Mouse (Mus musculus): Measurements from ENCODE around the gene Olfr643. TPM values are rescaled to one million over a fixed set of nuclear protein-coding genes. Genes with fewer than 3 reads are reported as not detected.

The Olfr643 gene
- polyA plus RNA-seq, 1 experiment from 2014 or later = not detected

DNA sequence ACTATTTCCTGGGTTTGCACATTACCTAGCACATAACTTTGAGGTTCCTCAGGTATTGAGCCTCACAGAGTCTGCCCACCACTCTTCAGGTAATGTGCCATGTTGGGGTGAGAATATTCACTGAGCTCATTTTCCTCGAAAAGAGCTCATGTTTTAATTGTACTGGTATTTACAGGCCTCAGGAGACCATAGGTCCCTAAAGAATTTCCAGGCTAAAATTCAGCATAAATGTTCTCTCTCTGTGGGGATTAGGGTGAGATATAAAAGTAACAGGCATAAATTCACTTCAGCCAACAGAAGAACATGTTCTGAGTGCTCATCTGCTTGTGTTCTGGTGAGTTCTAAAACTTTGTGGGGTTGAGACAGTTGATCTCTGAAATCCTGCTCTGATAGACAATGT lies 102.1 kb downstream of the Olfr643 start, which contains the start of gene Olfr641:
TSS of gene Olfr641 (plus strand) at position 301 of the 400 bp plus-strand sequence.
- no peak for ATAC-seq
- no peak within 1 kb of the TSS for H3K9ac ChIP-seq (ENCODE audit: low read depth, low read length)
- H3K4me3 ChIP-seq (ENCODE audit: low read depth, low read length) = no peak within 1 kb of the TSS
- 71% methylated on average over 1 of the region's 1 CpGs for WGBS
- no peaks in the 10 kb centered on the region for H3K9me3 ChIP-seq (replicated peaks; ENCODE audit: control insufficient read depth, low read length, poor library complexity, severe bottlenecking)
- H3K27me3 ChIP-seq (ENCODE audit: control insufficient read depth, insufficient read depth, low read depth, low read length) = no peaks in the 10 kb centered on the region
- H3K4me2 ChIP-seq (ENCODE audit: low read length) = no peak within 1 kb of the TSS
- H3K4me1 ChIP-seq (ENCODE audit: control insufficient read depth, insufficient read depth, low read length) = no peaks in the 10 kb centered on the region
- H3K36me3 ChIP-seq (ENCODE audit: control insufficient read depth, insufficient read depth, low read length) = no peaks in the 10 kb centered on the region
- H3K27ac ChIP-seq (ENCODE audit: low read length) = no peak within 1 kb of the TSS

- 87% methylated on average over 3 of the region's 3 CpGs for WGBS
- H3K9me3 ChIP-seq (replicated peaks; ENCODE audit: control insufficient read depth, low read length, poor library complexity, severe bottlenecking) = no peaks in the 10 kb centered on the region
- H3K27me3 ChIP-seq (ENCODE audit: control insufficient read depth, insufficient read depth, low read depth, low read length) = no peaks in the 10 kb centered on the region
- H3K36me3 ChIP-seq (ENCODE audit: control insufficient read depth, insufficient read depth, low read length) = no peaks in the 10 kb centered on the region
- ATAC-seq = no peak
- H3K4me2 ChIP-seq (ENCODE audit: low read length) = no peak overlapping the region
- no peaks in the 10 kb centered on the region for H3K4me1 ChIP-seq (ENCODE audit: control insufficient read depth, insufficient read depth, low read length)
- no peak overlapping the region for H3K27ac ChIP-seq (ENCODE audit: low read length)
- H3K9ac ChIP-seq (ENCODE audit: low read depth, low read length) = no peak overlapping the region
- no peak overlapping the region for H3K4me3 ChIP-seq (ENCODE audit: low read depth, low read length)
Observed at GRCm38 (mm10) chr7:104026978-104027377, 110.2 kb downstream of the Olfr643 start.

DNA sequence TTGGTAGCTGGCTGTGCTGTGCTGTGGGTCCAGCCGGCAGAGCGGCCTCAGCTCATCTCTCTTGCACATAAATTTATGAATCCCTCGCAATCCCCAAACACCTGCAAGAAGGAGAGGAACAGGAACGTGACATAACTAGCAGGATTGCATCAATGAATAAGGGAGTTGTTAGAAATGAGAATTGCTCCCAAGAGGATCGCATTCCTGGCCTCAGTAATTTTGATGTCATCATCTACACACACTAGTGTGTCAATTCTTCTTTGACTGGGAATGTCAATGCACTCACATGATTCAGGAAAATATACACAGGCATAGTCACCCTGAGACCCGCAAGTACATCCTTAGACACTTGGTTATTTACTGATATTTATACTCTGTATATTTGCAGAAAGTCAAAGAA lies 111.7 kb downstream of the Olfr643 start, which contains the start of gene Olfr640:
TSS of gene Olfr640 (minus strand) at position 101 of the 400 bp plus-strand sequence.
- H3K27me3 ChIP-seq (ENCODE audit: control insufficient read depth, insufficient read depth, low read depth, low read length) = no peaks in the 10 kb centered on the region
- no peak within 1 kb of the TSS for H3K9ac ChIP-seq (ENCODE audit: low read depth, low read length)
- H3K27ac ChIP-seq (ENCODE audit: low read length) = no peak within 1 kb of the TSS
- H3K36me3 ChIP-seq (ENCODE audit: control insufficient read depth, insufficient read depth, low read length) = no peaks in the 10 kb centered on the region
- no peaks in the 10 kb centered on the region for H3K4me1 ChIP-seq (ENCODE audit: control insufficient read depth, insufficient read depth, low read length)
- H3K4me3 ChIP-seq (ENCODE audit: low read depth, low read length) = no peak within 1 kb of the TSS
- 88% methylated on average over 6 of the region's 6 CpGs for WGBS
- ATAC-seq = no peak
- H3K9me3 ChIP-seq (replicated peaks; ENCODE audit: control insufficient read depth, low read length, poor library complexity, severe bottlenecking) = no peaks in the 10 kb centered on the region
- no peak within 1 kb of the TSS for H3K4me2 ChIP-seq (ENCODE audit: low read length)

DNA sequence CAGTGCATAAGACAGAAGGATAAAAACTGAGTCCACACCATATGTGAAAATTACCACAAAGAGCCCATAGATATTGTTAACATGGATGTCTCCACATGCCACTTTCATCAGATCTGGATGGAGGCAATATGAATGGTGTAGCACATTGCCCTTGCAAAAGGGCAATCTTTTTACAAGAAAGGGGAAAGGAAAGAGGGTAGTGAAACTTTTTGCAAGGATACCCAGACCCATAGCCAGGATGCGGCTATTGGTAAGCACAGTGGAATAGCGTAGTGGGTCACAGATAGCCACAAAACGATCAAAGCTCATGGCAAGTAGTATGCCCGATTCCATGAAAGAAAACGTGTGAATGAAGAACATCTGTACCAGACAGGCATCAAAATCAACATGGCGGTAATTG lies 115.6 kb downstream of the Olfr643 start:
- H3K27me3 ChIP-seq (ENCODE audit: control insufficient read depth, insufficient read depth, low read depth, low read length) = no peaks in the 10 kb centered on the region
- no peak overlapping the region for H3K4me2 ChIP-seq (ENCODE audit: low read length)
- no peak overlapping the region for H3K9ac ChIP-seq (ENCODE audit: low read depth, low read length)
- H3K27ac ChIP-seq (ENCODE audit: low read length) = no peak overlapping the region
- H3K4me3 ChIP-seq (ENCODE audit: low read depth, low read length) = no peak overlapping the region
- H3K4me1 ChIP-seq (ENCODE audit: control insufficient read depth, insufficient read depth, low read length) = no peaks in the 10 kb centered on the region
- no peak for ATAC-seq
- H3K36me3 ChIP-seq (ENCODE audit: control insufficient read depth, insufficient read depth, low read length) = no peaks in the 10 kb centered on the region
- H3K9me3 ChIP-seq (replicated peaks; ENCODE audit: control insufficient read depth, low read length, poor library complexity, severe bottlenecking) = no peaks in the 10 kb centered on the region
- WGBS = 87% methylated on average over 6 of the region's 6 CpGs

- no peak overlapping the region for H3K9ac ChIP-seq (ENCODE audit: low read depth, low read length)
- no peak overlapping the region for H3K27ac ChIP-seq (ENCODE audit: low read length)
- H3K36me3 ChIP-seq (ENCODE audit: control insufficient read depth, insufficient read depth, low read length) = no peaks in the 10 kb centered on the region
- no peaks in the 10 kb centered on the region for H3K4me1 ChIP-seq (ENCODE audit: control insufficient read depth, insufficient read depth, low read length)
- no peaks in the 10 kb centered on the region for H3K9me3 ChIP-seq (replicated peaks; ENCODE audit: control insufficient read depth, low read length, poor library complexity, severe bottlenecking)
- no peak overlapping the region for H3K4me2 ChIP-seq (ENCODE audit: low read length)
- 88% methylated on average over 1 of the region's 1 CpGs for WGBS
- ATAC-seq = no peak
- H3K27me3 ChIP-seq (ENCODE audit: control insufficient read depth, insufficient read depth, low read depth, low read length) = no peaks in the 10 kb centered on the region
- no peak overlapping the region for H3K4me3 ChIP-seq (ENCODE audit: low read depth, low read length)
Observed at GRCm38 (mm10) chr7:104018953-104019352, 118.3 kb downstream of the Olfr643 start.

DNA sequence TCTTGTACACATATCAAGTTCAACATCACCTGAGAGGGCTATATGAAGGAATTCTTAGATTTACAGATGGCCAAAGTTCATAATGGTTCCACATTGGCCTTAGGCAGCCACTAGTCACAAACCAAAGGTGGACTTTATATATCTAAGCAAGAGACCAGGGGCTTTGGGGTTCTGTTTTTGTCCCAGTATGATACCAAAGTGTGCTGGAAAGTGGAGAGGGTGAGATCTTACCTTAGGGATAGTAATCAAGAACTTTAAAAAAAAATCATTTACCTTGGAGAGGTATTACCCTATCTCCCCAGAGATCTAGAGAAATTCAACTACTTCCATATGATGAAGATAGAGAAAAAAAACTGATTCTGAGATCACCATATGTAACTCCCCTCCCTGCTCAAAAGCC lies 120.0 kb downstream of the Olfr643 start, which contains the start of gene Olfr639:
TSS of gene Olfr639 (minus strand) at position 101 of the 400 bp plus-strand sequence.
- H3K36me3 ChIP-seq (ENCODE audit: control insufficient read depth, insufficient read depth, low read length) = no peaks in the 10 kb centered on the region
- H3K4me3 ChIP-seq (ENCODE audit: low read depth, low read length) = no peak within 1 kb of the TSS
- H3K9me3 ChIP-seq (replicated peaks; ENCODE audit: control insufficient read depth, low read length, poor library complexity, severe bottlenecking) = no peaks in the 10 kb centered on the region
- H3K27me3 ChIP-seq (ENCODE audit: control insufficient read depth, insufficient read depth, low read depth, low read length) = no peaks in the 10 kb centered on the region
- no peak within 1 kb of the TSS for H3K4me2 ChIP-seq (ENCODE audit: low read length)
- ATAC-seq = no peak
- no peaks in the 10 kb centered on the region for H3K4me1 ChIP-seq (ENCODE audit: control insufficient read depth, insufficient read depth, low read length)
- H3K27ac ChIP-seq (ENCODE audit: low read length) = no peak within 1 kb of the TSS
- no peak within 1 kb of the TSS for H3K9ac ChIP-seq (ENCODE audit: low read depth, low read length)

DNA sequence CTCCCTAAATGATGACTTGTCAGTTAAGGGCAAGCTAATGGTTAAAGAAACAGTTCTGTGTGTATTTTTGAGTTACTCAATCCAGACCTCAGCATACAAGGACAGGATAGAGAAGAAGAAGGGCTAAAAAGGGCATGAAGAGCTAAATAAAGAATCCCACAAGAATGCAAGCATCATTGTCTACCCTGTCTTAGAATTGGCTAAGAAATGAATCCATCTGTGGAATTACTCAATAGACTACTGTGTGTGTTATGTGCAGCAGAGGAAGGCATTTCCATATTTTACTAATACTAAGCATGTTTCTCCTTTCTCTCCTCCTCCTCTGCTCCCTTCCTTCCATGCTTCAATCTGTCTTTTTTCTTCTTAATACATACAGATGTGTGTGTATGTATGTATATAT lies 138.1 kb downstream of the Olfr643 start:
- no peak overlapping the region for H3K9ac ChIP-seq (ENCODE audit: low read depth, low read length)
- H3K27me3 ChIP-seq (ENCODE audit: control insufficient read depth, insufficient read depth, low read depth, low read length) = no peaks in the 10 kb centered on the region
- no peaks in the 10 kb centered on the region for H3K36me3 ChIP-seq (ENCODE audit: control insufficient read depth, insufficient read depth, low read length)
- no peak overlapping the region for H3K4me2 ChIP-seq (ENCODE audit: low read length)
- no peak for ATAC-seq
- no peak overlapping the region for H3K27ac ChIP-seq (ENCODE audit: low read length)
- no peaks in the 10 kb centered on the region for H3K9me3 ChIP-seq (replicated peaks; ENCODE audit: control insufficient read depth, low read length, poor library complexity, severe bottlenecking)
- no peaks in the 10 kb centered on the region for H3K4me1 ChIP-seq (ENCODE audit: control insufficient read depth, insufficient read depth, low read length)
- H3K4me3 ChIP-seq (ENCODE audit: low read depth, low read length) = no peak overlapping the region

DNA sequence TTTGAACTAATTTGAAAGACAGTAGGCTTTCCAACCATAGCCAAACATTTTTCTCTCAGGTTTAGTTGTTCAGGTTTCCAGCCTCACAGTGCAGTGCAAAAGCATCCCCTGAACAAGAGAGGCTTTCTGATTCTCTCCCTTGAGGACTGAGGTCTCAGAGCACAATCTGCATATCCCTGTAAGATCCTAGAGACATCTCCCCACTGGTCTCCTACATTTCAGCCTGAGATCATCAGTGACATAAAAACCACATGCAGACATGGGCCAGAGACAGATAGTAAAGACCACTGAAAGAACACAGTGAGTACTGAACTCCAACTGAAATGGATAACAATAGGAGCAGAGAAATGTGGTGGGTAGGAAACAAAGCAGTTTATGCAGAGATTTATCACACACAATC lies 138.8 kb downstream of the Olfr643 start, which contains the start of gene Olfr638:
TSS of gene Olfr638 (plus strand) at position 301 of the 400 bp plus-strand sequence.
- Histone ChIP-seq H3K27me3 (ENCODE audit: control insufficient read depth, insufficient read depth, low read depth, low read length) (no peaks in the 10 kb centered on the region), H3K9ac (ENCODE audit: low read depth, low read length) (no peak within 1 kb of the TSS), H3K4me2 (ENCODE audit: low read length) (no peak within 1 kb of the TSS), H3K4me3 (ENCODE audit: low read depth, low read length) (no peak within 1 kb of the TSS), H3K36me3 (ENCODE audit: control insufficient read depth, insufficient read depth, low read length) (no peaks in the 10 kb centered on the region), H3K27ac (ENCODE audit: low read length) (no peak within 1 kb of the TSS), H3K9me3 (replicated peaks; ENCODE audit: control insufficient read depth, low read length, poor library complexity, severe bottlenecking) (no peaks in the 10 kb centered on the region), H3K4me1 (ENCODE audit: control insufficient read depth, insufficient read depth, low read length) (no peaks in the 10 kb centered on the region)
- no peak for ATAC-seq

GRCm38 (mm10) chr7:103971782-103972181 lies 165.4 kb downstream of the Olfr643 start:
- ATAC-seq = no peak

More at GRCm38 (mm10) chr7:103971782-103972181, 165.4 kb downstream of the Olfr643 start:
- H3K27me3 ChIP-seq (ENCODE audit: control insufficient read depth, insufficient read depth, low read depth, low read length) = no peaks in the 10 kb centered on the region
- WGBS = 71% methylated on average over 1 of the region's 1 CpGs
- no peaks in the 10 kb centered on the region for H3K36me3 ChIP-seq (ENCODE audit: control insufficient read depth, insufficient read depth, low read length)
- no peak overlapping the region for H3K4me3 ChIP-seq (ENCODE audit: low read depth, low read length)
- no peak overlapping the region for H3K9ac ChIP-seq (ENCODE audit: low read depth, low read length)
- no peaks in the 10 kb centered on the region for H3K9me3 ChIP-seq (replicated peaks; ENCODE audit: control insufficient read depth, low read length, poor library complexity, severe bottlenecking)
- no peaks in the 10 kb centered on the region for H3K4me1 ChIP-seq (ENCODE audit: control insufficient read depth, insufficient read depth, low read length)
- H3K27ac ChIP-seq (ENCODE audit: low read length) = no peak overlapping the region
- H3K4me2 ChIP-seq (ENCODE audit: low read length) = no peak overlapping the region
